Mouse (Mus musculus): ENCODE data around the gene Dhx32. TPM values are rescaled to one million over a fixed set of nuclear protein-coding genes. Genes with fewer than 3 reads are reported as not detected.

Gene Dhx32
- total and polyA plus RNA-seq, 3 experiments = 25.6 to 27.1 TPM; not detected in 1

- no peak within 1 kb of the TSS for H3K27ac ChIP-seq (ENCODE audit: control insufficient read depth, low read depth, low read length)
- H3K27me3 ChIP-seq (ENCODE audit: control insufficient read depth in 1 of 2, insufficient read depth in 2 of 2, low read length in 2 of 2) = no peaks in the 10 kb centered on the region
- H3K36me3 ChIP-seq (ENCODE audit: control insufficient read depth in 1 of 2, insufficient read depth in 2 of 2, low read length in 2 of 2) = no peaks in the 10 kb centered on the region; a peak in 2 of 4 replicates
- no peak for TF ChIP-seq E2F4 (IDR thresholded peaks at IDR 0.05; ENCODE audit: borderline replicate concordance, low read depth, low read length)
- peak; percentile 96 for TF ChIP-seq SIN3A (IDR thresholded peaks at IDR 0.05; ENCODE audit: low read length)
- no peak for TF ChIP-seq USF2 (IDR thresholded peaks at IDR 0.05; ENCODE audit: borderline replicate concordance in 1 of 2, insufficient read depth in 1 of 2, low read depth in 1 of 2, low read length in 2 of 2)
- TF ChIP-seq MAZ (IDR thresholded peaks at IDR 0.05; ENCODE audit: low read depth, low read length) = peak; percentile 93
- peak; percentile 33 for TF ChIP-seq MAX (IDR thresholded peaks at IDR 0.05; ENCODE audit: low read length)
- no peak for TF ChIP-seq EP300 (IDR thresholded peaks at IDR 0.05; ENCODE audit: low read depth in 1 of 2, low read length in 2 of 2)
- peak; percentile 60; the same call in 1 of the 2 replicates for TF ChIP-seq NELFE (IDR thresholded peaks at IDR 0.05; ENCODE audit: low read depth, low read length)
- peak; percentile 82 for TF ChIP-seq ELF1 (IDR thresholded peaks at IDR 0.05; ENCODE audit: low read depth, low read length)
- 0 out of 2 replicates have a peak, but pooled peaks have one; percentile 9 for TF ChIP-seq USF1 (IDR thresholded peaks at IDR 0.05; ENCODE audit: low read depth, low read length)
- TF ChIP-seq MXI1 (IDR thresholded peaks at IDR 0.05; ENCODE audit: low read depth, low read length) = peak; percentile 90
- no peak for TF ChIP-seq GATA1 (IDR thresholded peaks at IDR 0.05; ENCODE audit: low read depth, low read length)
- TF ChIP-seq TCF12 (IDR thresholded peaks at IDR 0.05; ENCODE audit: low read depth, low read length) = peak; percentile 36; the same call in 1 of the 2 replicates
- TF ChIP-seq HCFC1 (IDR thresholded peaks at IDR 0.05; ENCODE audit: low read depth, low read length) = peak; percentile 78
- TF ChIP-seq NRF1 (IDR thresholded peaks at IDR 0.05; ENCODE audit: insufficient read depth, low read depth, low read length, poor library complexity, severe bottlenecking) = peak; percentile 45; the same call in 1 of the 2 replicates
- 0 out of 2 replicates have a peak, but pooled peaks have one; percentile 47 for TF ChIP-seq ZMIZ1 (IDR thresholded peaks at IDR 0.05; ENCODE audit: low read depth, low read length)
- TF ChIP-seq KAT2A (conservative IDR thresholded peaks at IDR 0.05; ENCODE audit: low read depth, low read length) = no peak
- no peak for TF ChIP-seq SMC3 (IDR thresholded peaks at IDR 0.05; ENCODE audit: low read depth, low read length)
- no peak for TF ChIP-seq ZC3H11A (IDR thresholded peaks at IDR 0.05; ENCODE audit: low read depth, low read length)
- no peak for TF ChIP-seq MAFK (IDR thresholded peaks at IDR 0.05; ENCODE audit: borderline replicate concordance, low read depth, low read length)
- peak in 1 of 2 experiments; percentile 66; a peak in 1 of 4 replicates for TF ChIP-seq POLR2A (IDR thresholded peaks at IDR 0.05; ENCODE audit: control insufficient read depth in 1 of 2, insufficient read depth in 1 of 2, low read depth in 1 of 2, low read length in 2 of 2, poor library complexity in 1 of 2)
- peak within 1 kb of the TSS; percentile 61 to 92 for H3K4me3 ChIP-seq (ENCODE audit: control insufficient read depth in 1 of 2, insufficient read depth in 1 of 2, low read depth in 2 of 2, low read length in 2 of 2)
- peaks cover 2% of the 10 kb centered on the region for H3K79me2 ChIP-seq (ENCODE audit: control insufficient read depth, insufficient read depth, low read length, poor library complexity)
- peak within 1 kb of the TSS; percentile 80 for H3K9ac ChIP-seq (ENCODE audit: control insufficient read depth, low read depth, low read length, poor library complexity, severe bottlenecking)
- peak; percentile 91 for DNase-seq (ENCODE audit: low read depth, low spot score)
- H3K4me1 ChIP-seq (ENCODE audit: control insufficient read depth in 1 of 2, insufficient read depth in 2 of 2, low read length in 2 of 2) = peaks cover 6 to 9% of the 10 kb centered on the region in 2 experiments; a peak in 3 of 4 replicates
- no peaks in the 10 kb centered on the region for H3K9me3 ChIP-seq (replicated peaks; ENCODE audit: insufficient read depth, low read length)
Measured at GRCm38 (mm10) chr7:133776626-133776996, 5.9 kb downstream of the Dhx32 start, which contains the start of gene Fank1. Gene Fank1, plus strand, starts transcription at chr7:133776861.

Data from MEL (cell line).